Mouse (Mus musculus) small intestine, adult 2 months (tissue): ENCODE results near the gene Gm28035. TPM values are rescaled to one million over a fixed set of nuclear protein-coding genes. Genes with fewer than 3 reads are reported as not detected.

Experiments used
- H3K27ac ChIP-seq: fragments of 200-500 bp; 2 replicates; pipeline ENCODE4 v1.5.1; 2012; ENCODE audit warnings: low read depth, low read length, control low read depth, inconsistent platforms; ENCODE audit not compliant: insufficient read depth
- H3K27me3 ChIP-seq: fragments of 200-500 bp; 2 replicates; pipeline ENCODE4 v1.6.1; 2012; ENCODE audit warnings: mild to moderate bottlenecking, moderate library complexity, low read length, inconsistent platforms; ENCODE audit not compliant: control insufficient read depth, insufficient read depth
- H3K36me3 ChIP-seq: fragments of 200-500 bp; 2 replicates; pipeline ENCODE4 v1.6.1; 2012; ENCODE audit warnings: mild to moderate bottlenecking, low read length, control low read depth, inconsistent platforms; ENCODE audit not compliant: control insufficient read depth, insufficient read depth
- H3K4me1 ChIP-seq: fragments of 200-500 bp; 2 replicates; pipeline ENCODE4 v1.6.1; 2012; ENCODE audit warnings: low read length, inconsistent platforms, mixed read lengths; ENCODE audit not compliant: control insufficient read depth, insufficient read depth, insufficient read length
- H3K4me3 ChIP-seq: fragments of 200-500 bp; 2 replicates; pipeline ENCODE4 v1.5.1; 2012; ENCODE audit warnings: low read depth, mild to moderate bottlenecking, control low read depth, inconsistent platforms, low read length, moderate library complexity
- CTCF ChIP-seq: fragments of 200-500 bp; IDR thresholded peaks from 2 replicates; pipeline ENCODE4 v1.5.1; 2012; ENCODE audit warnings: low read depth, mild to moderate bottlenecking, control low read depth, inconsistent platforms, low read length, moderate library complexity, mixed read lengths; ENCODE audit not compliant: insufficient replicate concordance, insufficient read length; ENCODE audit errors: extremely low read depth
- POLR2A ChIP-seq: fragments of 200-500 bp; IDR thresholded peaks from 2 replicates; pipeline ENCODE4 v1.6.1; 2012; ENCODE audit warnings: low read depth, mild to moderate bottlenecking, control low read depth, inconsistent platforms, low read length, moderate library complexity
- WGBS: fragments of 180-500 bp; shearing (Covaris S2); methylation state at CpG from one replicate; pipeline ENCODE4 v1.1.7; 2018; 5-methylcytosine and 5-hydroxymethylcytosine counted together
- polyA plus RNA-seq: library from polyadenylated mRNA; depleted of rRNA; stranded (reverse); fragments of >200 nt; gene quantifications from 2 replicates; pipeline ENCODE4 v1.2.3, GENCODE M21; 2012

Gene Gm28035
- polyA plus RNA-seq, 1 experiment: 6.1 TPM

DNA sequence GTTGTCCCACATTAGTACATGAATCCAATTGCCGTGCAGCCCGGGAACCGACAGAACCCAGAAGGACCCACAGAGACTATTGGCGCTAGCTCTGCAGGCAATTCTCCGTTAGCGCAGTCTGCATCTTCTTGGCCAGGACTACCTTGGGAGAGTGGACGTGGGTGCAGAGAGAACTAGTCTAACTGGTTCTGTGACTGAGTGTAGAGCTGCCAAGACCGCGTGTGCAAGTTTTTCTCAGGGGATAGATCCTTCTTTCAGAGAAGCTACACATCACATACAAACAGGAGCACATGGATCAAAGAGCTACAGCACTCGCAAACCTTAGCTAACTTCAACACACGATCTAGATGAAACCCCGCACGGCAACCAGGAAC is 35.1 kb upstream of the Gm28035 start:
- H3K4me1 ChIP-seq: peaks cover 17% of the 10 kb centered on the region; the same call in 1 of the 2 replicates
- TF ChIP-seq POLR2A (no peak), CTCF (no peak)
- 1% methylated on average over 13 of the region's 13 CpGs for WGBS

DNA sequence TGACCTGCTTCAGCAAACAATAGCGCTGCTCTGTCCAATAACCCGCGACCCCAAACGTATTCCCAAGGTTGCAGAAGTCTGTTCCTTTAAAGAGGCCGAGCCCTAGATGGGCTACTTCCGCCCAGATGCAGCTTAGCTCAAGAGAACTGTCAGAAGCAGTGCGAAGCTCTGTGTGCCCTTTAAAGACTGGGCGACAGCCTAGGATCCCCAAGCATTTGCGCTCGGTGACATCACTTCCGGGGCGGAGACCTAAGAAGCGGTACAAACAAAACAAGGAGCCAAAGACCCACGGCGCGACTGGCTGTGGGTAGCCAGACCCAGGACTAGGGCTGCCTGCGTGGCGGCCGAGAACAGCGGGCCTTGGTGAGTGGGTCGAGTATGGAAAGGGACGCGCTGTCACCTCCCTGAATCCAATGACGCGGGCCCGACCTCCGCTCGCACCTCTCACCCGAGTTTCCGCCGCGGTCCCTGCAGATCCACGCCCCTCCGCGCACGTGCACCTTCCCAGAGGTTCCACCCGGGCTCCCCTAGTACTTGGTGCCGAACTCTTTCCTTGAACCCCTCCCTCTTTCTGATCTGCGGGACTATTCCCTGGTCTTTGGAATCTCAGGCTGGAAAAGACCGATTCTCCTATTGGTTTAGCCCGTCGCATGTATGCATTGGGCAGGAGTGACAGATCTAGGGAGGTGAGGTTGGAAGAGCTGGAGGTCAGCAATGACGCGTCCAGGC is 34.6 kb upstream of the Gm28035 start, which contains the start of gene Kyat1:
TSS of gene Kyat1 (minus strand) at position 219 of the 729 bp plus-strand sequence.
- TF ChIP-seq POLR2A (peak; percentile 86), CTCF (no peak)
- under 1% methylated on average over 44 of the region's 44 CpGs for WGBS
- H3K27me3 ChIP-seq: no peaks in the 10 kb centered on the region
- peaks cover 14% of the 10 kb centered on the region; the same call in 1 of the 2 replicates for H3K4me1 ChIP-seq
- H3K36me3 ChIP-seq: no peaks in the 10 kb centered on the region
- peak within 1 kb of the TSS; percentile 84 for H3K4me3 ChIP-seq
- H3K27ac ChIP-seq: peak within 1 kb of the TSS; percentile 74

More for the DNA sequence above, 35.1 kb upstream of the Gm28035 start:
- no peaks in the 10 kb centered on the region for H3K36me3 ChIP-seq
- peak overlapping the region; percentile 84 for H3K4me3 ChIP-seq
- no peaks in the 10 kb centered on the region for H3K27me3 ChIP-seq
- peak overlapping the region; percentile 74 for H3K27ac ChIP-seq

DNA sequence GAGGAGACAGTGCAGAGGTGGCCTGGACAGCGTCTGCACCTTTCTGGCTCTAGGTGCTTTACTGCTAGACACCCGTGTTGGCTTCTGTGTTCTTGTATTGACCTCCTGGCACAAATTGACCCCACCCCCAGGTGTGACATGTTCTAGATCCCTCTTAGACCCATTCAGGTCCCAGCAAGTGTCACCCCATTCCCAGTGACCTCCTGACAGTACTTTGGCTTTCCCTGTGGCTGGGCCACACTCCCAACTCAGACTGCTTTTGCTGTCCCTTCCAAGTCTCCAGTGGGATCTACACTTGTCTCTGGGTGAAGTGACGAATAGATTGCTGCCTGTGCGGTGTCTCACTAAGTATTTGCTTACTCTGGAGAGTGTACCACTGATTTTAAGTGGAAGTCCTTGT is 33.0 kb upstream of the Gm28035 start:
- Histone ChIP-seq H3K4me3 (no peak overlapping the region), H3K27me3 (no peaks in the 10 kb centered on the region), H3K4me1 (peaks cover 10% of the 10 kb centered on the region; the same call in 1 of the 2 replicates), H3K36me3 (no peaks in the 10 kb centered on the region), H3K27ac (no peak overlapping the region)
- TF ChIP-seq POLR2A (no peak), CTCF (no peak)
- WGBS: 84% methylated on average over 4 of the region's 4 CpGs

DNA sequence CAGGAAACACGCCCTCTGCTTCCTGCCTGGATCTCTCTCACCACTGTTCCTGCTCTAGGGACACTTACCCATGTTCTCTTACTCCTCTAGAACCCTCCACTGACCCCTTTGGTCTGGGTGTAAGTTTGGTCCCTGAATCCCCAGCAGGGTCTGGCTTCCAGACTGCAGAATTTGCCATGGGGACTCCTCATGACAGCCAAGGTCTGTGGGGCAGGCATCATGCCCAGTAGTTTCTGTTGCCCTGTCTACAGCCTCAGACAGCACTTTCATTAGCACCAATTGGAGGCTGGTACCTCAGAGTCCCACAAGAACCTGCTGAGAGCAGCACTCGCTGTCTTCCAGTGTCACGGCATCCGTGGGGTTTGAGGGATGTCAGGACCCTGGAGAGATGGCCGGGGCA is 32.5 kb upstream of the Gm28035 start:
- H3K4me1 ChIP-seq: peaks cover 7% of the 10 kb centered on the region; the same call in 1 of the 2 replicates
- H3K4me3 ChIP-seq: no peak overlapping the region
- no peak overlapping the region for H3K27ac ChIP-seq
- WGBS: 87% methylated on average over 5 of the region's 5 CpGs
- H3K36me3 ChIP-seq: no peaks in the 10 kb centered on the region
- no peak for TF ChIP-seq POLR2A
- TF ChIP-seq CTCF: no peak
- no peaks in the 10 kb centered on the region for H3K27me3 ChIP-seq

DNA sequence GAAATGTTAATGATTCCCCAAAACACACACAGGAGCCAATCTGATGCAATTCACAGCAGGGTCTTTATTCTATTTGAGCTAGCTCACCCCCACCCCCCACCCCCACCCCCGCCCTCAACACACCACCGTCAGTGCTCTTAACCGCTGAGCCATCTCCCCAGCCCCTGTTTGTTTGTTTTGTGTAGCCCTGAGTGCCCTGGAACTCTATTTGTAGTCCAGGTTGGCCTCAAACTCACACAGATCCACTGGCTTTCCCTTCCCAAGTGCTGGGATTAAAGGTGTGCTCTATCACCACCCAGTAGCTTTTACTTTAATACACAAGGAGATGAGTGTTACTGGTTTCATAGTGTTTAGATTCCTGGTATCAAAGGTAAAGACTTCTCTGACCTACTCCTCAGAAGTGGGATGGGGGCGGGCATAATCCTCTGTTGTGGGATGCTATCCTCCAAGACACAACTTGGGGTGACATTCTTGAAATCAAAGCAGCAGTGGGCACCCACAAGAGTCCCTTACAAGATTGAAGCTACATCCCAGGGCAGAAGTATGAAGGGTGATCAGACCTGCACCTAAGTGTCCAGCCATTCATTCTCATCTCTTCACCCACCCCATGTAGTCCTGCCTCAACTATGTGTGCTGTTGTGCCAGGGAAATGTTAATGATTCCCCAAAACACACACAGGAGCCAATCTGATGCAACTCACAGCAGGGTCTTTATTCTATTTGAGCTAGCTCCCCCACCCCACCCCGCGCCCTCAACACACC is 28.8 kb upstream of the Gm28035 start:
- TF ChIP-seq POLR2A (no peak), CTCF (no peak)
- H3K27ac ChIP-seq: no peak overlapping the region
- WGBS: 79% methylated on average over 6 of the region's 6 CpGs
- no peaks in the 10 kb centered on the region for H3K4me1 ChIP-seq
- H3K36me3 ChIP-seq: no peaks in the 10 kb centered on the region
- no peaks in the 10 kb centered on the region for H3K27me3 ChIP-seq
- no peak overlapping the region for H3K4me3 ChIP-seq

DNA sequence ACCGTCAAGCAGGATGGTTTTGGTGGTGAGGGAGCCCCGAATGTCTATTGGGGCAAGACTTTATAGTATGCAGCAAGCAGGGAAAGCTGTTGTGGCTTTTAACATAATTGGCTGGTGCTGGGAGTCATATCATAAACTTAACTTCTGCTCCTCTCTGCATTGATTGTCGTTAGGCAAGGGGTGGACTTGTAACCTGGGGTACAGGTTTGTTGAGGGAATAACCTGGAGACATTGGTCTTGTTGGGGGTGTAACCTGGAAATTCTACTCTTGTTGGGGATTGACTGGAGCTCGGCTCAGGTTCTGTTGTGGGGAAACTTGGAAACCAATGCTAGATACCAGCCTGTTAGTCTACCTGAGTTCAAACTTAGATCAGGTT is 28.2 kb upstream of the Gm28035 start:
- Histone ChIP-seq H3K4me1 (no peaks in the 10 kb centered on the region), H3K4me3 (no peak overlapping the region), H3K27me3 (no peaks in the 10 kb centered on the region), H3K36me3 (no peaks in the 10 kb centered on the region), H3K27ac (no peak overlapping the region)
- TF ChIP-seq POLR2A: no peak
- TF ChIP-seq CTCF: no peak
- 73% methylated on average over 4 of the region's 4 CpGs for WGBS

DNA sequence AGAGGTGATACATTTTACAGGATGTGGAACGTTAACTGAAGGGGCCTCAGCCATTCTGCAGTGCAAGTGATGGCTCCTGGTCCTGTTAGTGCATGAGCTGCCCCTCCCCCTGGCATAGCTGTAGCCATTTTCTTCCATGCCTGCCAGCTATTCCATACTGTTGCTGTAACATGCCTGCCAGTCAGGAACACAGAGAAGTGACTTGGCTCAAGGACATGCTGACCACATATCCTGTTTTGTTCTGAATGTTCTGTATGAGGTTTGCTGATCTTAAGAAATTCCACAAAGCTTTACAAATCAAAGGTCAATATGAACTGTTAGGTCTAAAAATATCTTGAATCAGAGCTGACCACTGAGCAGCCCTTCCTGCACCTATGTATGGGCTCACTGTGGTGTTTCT is 27.4 kb upstream of the Gm28035 start:
- no peaks in the 10 kb centered on the region for H3K36me3 ChIP-seq
- WGBS: 60% methylated on average over 1 of the region's 1 CpGs
- no peak overlapping the region for H3K27ac ChIP-seq
- H3K4me3 ChIP-seq: no peak overlapping the region
- H3K4me1 ChIP-seq: no peaks in the 10 kb centered on the region
- no peaks in the 10 kb centered on the region for H3K27me3 ChIP-seq
- TF ChIP-seq POLR2A: no peak
- no peak for TF ChIP-seq CTCF
